Mouse (Mus musculus): Measurements from ENCODE around the gene Otulin.

Otulin gene

GRCm38 (mm10) chr15:27503801-27504730 lies 126.4 kb downstream of the Otulin start:
- no peak for DNase-seq (ENCODE audit: low spot score in 2 of 2)

GRCm38 (mm10) chr15:27503221-27503620 lies 127.3 kb downstream of the Otulin start:
- DNase-seq (ENCODE audit: low spot score in 2 of 2): peak; percentile 40 to 75

DNA sequence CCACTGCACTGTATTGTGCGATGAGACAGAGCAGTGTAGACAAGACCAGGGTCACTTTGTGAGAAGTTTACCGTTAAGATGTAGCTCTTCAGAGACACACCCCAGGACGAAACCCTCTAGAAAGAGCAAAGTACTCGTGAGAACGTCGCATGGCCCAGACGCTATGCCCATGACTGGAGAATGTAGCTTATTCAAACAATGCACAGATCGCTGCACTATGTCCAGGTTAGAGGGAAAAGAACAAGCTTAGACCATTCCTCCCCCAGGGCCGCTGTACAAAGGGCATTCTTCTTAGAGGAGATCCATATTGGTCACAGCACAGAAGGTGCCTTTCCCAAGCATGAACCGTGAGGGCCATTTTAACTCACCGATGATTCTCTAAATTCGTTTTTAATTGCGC lies 128.2 kb downstream of the Otulin start:
- DNase-seq (ENCODE audit: low spot score in 2 of 2): no peak

GRCm38 (mm10) chr15:27500390-27500789 lies 130.1 kb downstream of the Otulin start:
- DNase-seq (ENCODE audit: low spot score in 2 of 2): no peak

- no peak for DNase-seq (ENCODE audit: low spot score in 2 of 2)
Measured at GRCm38 (mm10) chr15:27498078-27498477, 132.4 kb downstream of the Otulin start.

- no peak for DNase-seq (ENCODE audit: low spot score in 2 of 2)
Measured at GRCm38 (mm10) chr15:27497300-27497997, 133.0 kb downstream of the Otulin start.

DNA sequence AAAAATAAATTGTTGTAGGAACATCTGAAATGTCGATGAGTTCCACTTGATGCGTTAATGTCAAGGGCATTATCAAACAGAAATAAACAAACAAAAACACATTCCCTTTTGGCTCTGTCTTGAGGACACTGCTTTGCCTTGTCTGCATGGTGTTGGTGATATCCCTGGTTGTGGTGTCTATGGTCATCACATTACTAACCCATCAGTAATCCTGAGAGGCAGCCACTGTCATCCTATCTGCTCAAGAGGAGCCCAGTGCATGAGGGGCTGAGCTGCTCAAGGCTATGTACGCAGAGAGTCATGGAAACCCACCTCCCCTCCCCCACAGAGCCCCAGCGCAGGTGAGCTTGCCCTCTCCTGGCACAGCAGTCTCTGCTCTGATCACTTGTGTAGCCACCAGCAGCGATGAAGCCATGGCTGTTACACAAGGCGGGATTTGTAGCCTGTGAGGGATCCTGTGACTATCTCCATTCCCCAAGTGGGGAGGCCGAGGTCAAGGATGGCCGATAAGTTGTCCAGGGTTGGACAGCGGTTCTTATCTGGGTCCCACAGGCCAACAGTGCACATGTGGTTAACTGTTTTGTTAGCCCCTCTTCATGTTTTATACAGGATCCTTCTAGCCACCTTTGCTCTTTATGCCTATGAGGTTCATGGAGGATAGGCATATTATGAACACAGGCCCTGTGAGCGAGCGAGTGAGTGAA lies 133.7 kb downstream of the Otulin start:
- no peak for DNase-seq (ENCODE audit: low spot score in 2 of 2)

GRCm38 (mm10) chr15:27495981-27496401 lies 134.5 kb downstream of the Otulin start:
- no peak for DNase-seq (ENCODE audit: low spot score in 2 of 2)

- no peak for DNase-seq (ENCODE audit: low spot score in 2 of 2)
Measured at GRCm38 (mm10) chr15:27493516-27493915, 137.0 kb downstream of the Otulin start.

DNA sequence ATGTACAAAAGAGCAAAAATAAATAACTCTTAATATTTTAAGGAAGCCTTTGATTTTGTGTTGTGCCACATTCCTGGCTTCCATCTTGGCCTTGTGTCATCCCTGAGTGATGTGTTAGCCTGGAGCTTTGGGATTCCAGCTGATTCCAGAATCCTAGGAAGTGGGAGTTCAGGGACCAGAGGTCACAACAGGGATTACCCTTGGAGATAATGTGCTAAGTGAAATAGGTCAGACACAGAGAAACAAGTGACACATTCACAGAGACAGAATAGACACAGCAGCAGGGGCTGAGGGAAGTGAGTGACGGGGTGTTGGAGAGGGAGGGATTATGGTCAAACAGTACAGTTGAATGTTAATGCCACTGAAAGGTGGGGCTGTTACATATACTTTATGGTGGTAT lies 137.8 kb downstream of the Otulin start:
- no peak for DNase-seq (ENCODE audit: low spot score in 2 of 2)
